Comparison of ENCODE assay signal across 9 mouse cellular contexts in the genomic region with DNA sequence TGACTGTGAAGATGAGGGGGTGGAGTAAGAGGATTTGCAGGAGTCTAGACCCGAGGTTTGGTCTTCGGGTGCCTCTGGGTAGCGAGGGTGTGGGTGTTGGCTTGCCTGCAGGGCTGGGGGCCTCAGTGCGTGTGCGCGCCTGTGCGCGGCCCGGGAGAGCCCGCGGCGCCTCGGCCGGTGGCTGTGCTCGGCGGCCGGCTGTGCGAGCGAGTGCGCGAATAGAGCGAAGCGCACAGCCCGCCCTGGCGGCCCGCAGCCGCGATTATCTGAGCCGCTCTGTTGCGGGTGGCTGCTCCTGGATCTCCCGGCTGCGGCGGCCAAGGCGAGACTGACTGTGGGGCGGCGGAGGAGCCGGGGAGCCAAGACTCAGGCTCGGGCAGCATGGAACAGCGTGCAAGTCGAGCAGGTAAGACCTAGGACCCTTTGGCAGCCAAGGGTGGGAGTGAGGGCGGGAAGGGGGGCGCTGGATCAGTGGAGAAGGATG. TPM values are rescaled to one million over a fixed set of nuclear protein-coding genes. Genes with fewer than 3 reads are reported as not detected.
DNase-seq lines count a peak whose midpoint lies in the region; ATAC-seq and TF ChIP-seq lines count a peak whose summit lies in the region.
"Had no signal": no experiment of that assay in that cellular context is flagged by ENCODE, and none has a peak within 500 bp of the region (broad histone marks: within the 10 kb centered on the region; RNA-seq: fewer than 3 reads in every experiment).

No protein-coding gene starts in this region.

- peak overlapping the region; percentile 34; the same call in 1 of the 2 replicates for H3K4me2 ChIP-seq in forebrain, embryonic 11.5 days (ENCODE audit: low read depth, low read length, severe bottlenecking)
- no peak overlapping the region for H3K4me2 ChIP-seq in forebrain, postnatal 0 days (ENCODE audit: low read depth)
- H3K4me2 ChIP-seq in limb, embryonic 11.5 days (ENCODE audit: low read depth, severe bottlenecking): peak overlapping the region; percentile 26; the same call in 1 of the 2 replicates

- H3K4me3 ChIP-seq in forebrain, embryonic 11.5 days (ENCODE audit: low read depth, low read length): peak overlapping the region; percentile 10; the same call in 1 of the 2 replicates
- no peak overlapping the region for H3K4me3 ChIP-seq in forebrain, postnatal 0 days (ENCODE audit: low read depth, low read length)
- H3K4me3 ChIP-seq in hindbrain, embryonic 10.5 days: peak overlapping the region; percentile 46
- no peak overlapping the region for H3K4me3 ChIP-seq in limb, embryonic 11.5 days (ENCODE audit: low read depth, low read length)
- H3K4me3 ChIP-seq: megakaryocyte, embryonic 14.5 days had no signal

- H3K9ac ChIP-seq in forebrain, embryonic 11.5 days (ENCODE audit: low read length): no peak overlapping the region
- no peak overlapping the region for H3K9ac ChIP-seq in forebrain, postnatal 0 days
- H3K9ac ChIP-seq in limb, embryonic 11.5 days (ENCODE audit: low read length): no peak overlapping the region

- ATAC-seq in forebrain, embryonic 11.5 days (replicated peaks; ENCODE audit: low FRiP score): no peak
- ATAC-seq in forebrain, postnatal 0 days: no peak
- no peak for ATAC-seq in limb, embryonic 11.5 days (ENCODE audit: insufficient number of reproducible peaks, low FRiP score, low TSS enrichment, low read depth)
- no peak for ATAC-seq in granulocyte monocyte progenitor cell, adult 5-6 weeks (replicated peaks; ENCODE audit: poor library complexity, severe bottlenecking)

- no peak for TF ChIP-seq CTCF in forebrain, postnatal 0 days (IDR thresholded peaks at IDR 0.05; ENCODE audit: low read depth)

- H3K9me3 ChIP-seq in forebrain, embryonic 11.5 days (ENCODE audit: control insufficient read depth, low read length): no peaks in the 10 kb centered on the region
- no peaks in the 10 kb centered on the region for H3K9me3 ChIP-seq in forebrain, postnatal 0 days (ENCODE audit: low read length)
- H3K9me3 ChIP-seq in hindbrain, embryonic 10.5 days: no peaks in the 10 kb centered on the region
- H3K9me3 ChIP-seq in limb, embryonic 11.5 days (ENCODE audit: control insufficient read depth, low read length): no peaks in the 10 kb centered on the region
- H3K9me3 ChIP-seq: megakaryocyte, embryonic 14.5 days had no signal

- no peak overlapping the region for H3K27ac ChIP-seq in forebrain, embryonic 11.5 days (ENCODE audit: low read depth, low read length)
- H3K27ac ChIP-seq in forebrain, postnatal 0 days (ENCODE audit: low read depth, low read length): no peak overlapping the region
- peak overlapping the region; percentile 74 for H3K27ac ChIP-seq in hindbrain, embryonic 10.5 days
- H3K27ac ChIP-seq in limb, embryonic 11.5 days (replicated peaks; ENCODE audit: low read depth, low read length): no peak overlapping the region

- WGBS in forebrain, embryonic 11.5 days: 1% methylated on average over 42 of the region's 42 CpGs
- 1% methylated on average over 40 of the region's 42 CpGs for WGBS in forebrain, postnatal 0 days
- under 1% methylated on average over 42 of the region's 42 CpGs for WGBS in hindbrain, embryonic 10.5 days
- WGBS in limb, embryonic 11.5 days: 0% methylated on average over 33 of the region's 42 CpGs

- DNase-seq in forebrain, embryonic 11.5 days (ENCODE audit: low spot score): peak; percentile 67
- no peak for DNase-seq in forebrain, postnatal 0 days
- DNase-seq in A20 (ENCODE audit: low read depth, low spot score): peak; percentile 60
- peak; percentile 53 for DNase-seq in hindbrain, embryonic 10.5 days (ENCODE audit: low spot score)
- peak; percentile 53 for DNase-seq in limb, embryonic 11.5 days (ENCODE audit: low spot score)
- no peak for DNase-seq in right cerebral cortex, postnatal 4 days
- no peak for DNase-seq in left cerebral cortex, adult 9 months (ENCODE audit: low spot score in 2 of 2)

- peaks cover 10% of the 10 kb centered on the region; the same call in 1 of the 2 replicates for H3K4me1 ChIP-seq in forebrain, embryonic 11.5 days (replicated peaks; ENCODE audit: control insufficient read depth, insufficient read depth, low read length)
- no peaks in the 10 kb centered on the region for H3K4me1 ChIP-seq in forebrain, postnatal 0 days (ENCODE audit: insufficient read depth)
- H3K4me1 ChIP-seq in hindbrain, embryonic 10.5 days (replicated peaks): peaks cover 63% of the 10 kb centered on the region
- peaks cover 13% of the 10 kb centered on the region; the same call in 1 of the 2 replicates for H3K4me1 ChIP-seq in limb, embryonic 11.5 days (ENCODE audit: control insufficient read depth, insufficient read depth, low read length)

- H3K36me3 ChIP-seq in forebrain, embryonic 11.5 days (ENCODE audit: control insufficient read depth, insufficient read depth, low read length): no peaks in the 10 kb centered on the region
- no peaks in the 10 kb centered on the region for H3K36me3 ChIP-seq in forebrain, postnatal 0 days (ENCODE audit: insufficient read depth)
- no peaks in the 10 kb centered on the region for H3K36me3 ChIP-seq in hindbrain, embryonic 10.5 days
- H3K36me3 ChIP-seq in limb, embryonic 11.5 days (ENCODE audit: control insufficient read depth, insufficient read depth, low read length): no peaks in the 10 kb centered on the region

- peaks cover 94% of the 10 kb centered on the region for H3K27me3 ChIP-seq in forebrain, embryonic 11.5 days (ENCODE audit: control insufficient read depth, insufficient read depth, low read length)
- H3K27me3 ChIP-seq in forebrain, postnatal 0 days (ENCODE audit: insufficient read depth, low read length): peaks cover 95% of the 10 kb centered on the region
- H3K27me3 ChIP-seq in hindbrain, embryonic 10.5 days (ENCODE audit: insufficient read depth, poor library complexity, severe bottlenecking): peaks cover 100% of the 10 kb centered on the region
- peaks cover 95% of the 10 kb centered on the region for H3K27me3 ChIP-seq in limb, embryonic 11.5 days (ENCODE audit: control insufficient read depth, insufficient read depth, low read length)

RNA-seq across cellular contexts. Expression of a gene that starts 9.3 kb away (rescaled TPM):
- 0.20 and 0.39 TPM in 2 replicates for polyA plus RNA-seq in forebrain, embryonic 11.5 days (2014; fragmentation: Nextera tagmentation; extraction: Ambion mirVana)
- total RNA-seq in forebrain, postnatal 0 days (2014; rRNA removed): 0.05 TPM in 1 of 2 replicates, not detected in the other
- 0.06 TPM in 2 replicates for polyA plus RNA-seq in forebrain, postnatal 0 days (2015; fragmentation: Nextera tagmentation; extraction: Ambion mirVana)
- 3.2 and 8.2 TPM in 2 replicates for polyA plus RNA-seq in hindbrain, embryonic 10.5 days (2016; fragmentation: Nextera tagmentation; extraction: Ambion mirVana)
- polyA plus RNA-seq in limb, embryonic 11.5 days (2014; fragmentation: Nextera tagmentation; extraction: Ambion mirVana): 0.08 and 0.14 TPM in 2 replicates
- not detected in 2 replicates for total RNA-seq in granulocyte monocyte progenitor cell, adult 5-6 weeks (2014; fragmentation: Nextera tagmentation)
- not detected in 2 replicates for total RNA-seq in granulocyte monocyte progenitor cell, adult 5-6 weeks (2017)

Comparison
In these comparisons a context has a peak if more than half of its experiments do, and no peak if none do; other contexts are left out.
1. DNase-seq: peak in forebrain, embryonic 11.5 days (single experiment), A20 (single experiment), hindbrain, embryonic 10.5 days (single experiment) and limb, embryonic 11.5 days (single experiment); none in forebrain, postnatal 0 days (single experiment), right cerebral cortex, postnatal 4 days (single experiment) and left cerebral cortex, adult 9 months (0 of 2).
2. H3K4me3 ChIP-seq: peak in forebrain, embryonic 11.5 days (single experiment) and hindbrain, embryonic 10.5 days (single experiment); none in forebrain, postnatal 0 days (single experiment) and limb, embryonic 11.5 days (single experiment).